Mouse (Mus musculus) stomach, embryonic 14.5 days (tissue): ENCODE results near the gene Cplx3. TPM values are rescaled to one million over a fixed set of nuclear protein-coding genes. Genes with fewer than 3 reads are reported as not detected.

Experiments
- ATAC-seq: fragments of 200-750 bp; cut with Nextera tagmentation; 2 replicates; pipeline ENCODE4 v1.8.0; 2017; ENCODE audit warnings: low read depth, moderate TSS enrichment; ENCODE audit not compliant: insufficient number of reproducible peaks, insufficient read depth, low FRiP score
- H3K27ac ChIP-seq: fragments of 300-500 bp; sonication (generic); 2 replicates; pipeline ENCODE4 v1.5.1; 2014; ENCODE audit warnings: mild to moderate bottlenecking, low read length, moderate library complexity, mixed read lengths
- H3K27me3 ChIP-seq: fragments of 300-500 bp; sonication (generic); 2 replicates; pipeline ENCODE4 v1.6.1; 2014; ENCODE audit warnings: low read length, control low read depth, mixed read lengths; ENCODE audit not compliant: control insufficient read depth, insufficient read depth
- H3K36me3 ChIP-seq: fragments of 300-500 bp; sonication (generic); 2 replicates; pipeline ENCODE4 v1.6.1; 2014; ENCODE audit warnings: mild to moderate bottlenecking, control low read depth, low read length, moderate library complexity, mixed read lengths; ENCODE audit not compliant: control insufficient read depth, insufficient read depth
- H3K4me1 ChIP-seq: fragments of 300-500 bp; sonication (generic); 2 replicates; pipeline ENCODE4 v1.6.1; 2014; ENCODE audit warnings: low read length, control low read depth, mixed read lengths; ENCODE audit not compliant: control insufficient read depth, insufficient read depth
- H3K4me2 ChIP-seq: fragments of 300-500 bp; sonication (generic); replicated peaks from 2 replicates; pipeline ENCODE4 v1.6.1; 2014; ENCODE audit warnings: low read depth, low read length, control low read depth
- H3K4me3 ChIP-seq: fragments of 300-500 bp; sonication (generic); 2 replicates; pipeline ENCODE4 v1.5.1; 2014; ENCODE audit warnings: low read depth, low read length, control low read depth
- H3K9ac ChIP-seq: fragments of 300-500 bp; sonication (generic); replicated peaks from 2 replicates; pipeline ENCODE4 v1.6.1; 2014; ENCODE audit warnings: low read depth, mild to moderate bottlenecking, control low read depth, low read length, moderate library complexity, mixed read lengths
- H3K9me3 ChIP-seq: fragments of 300-500 bp; sonication (generic); 2 replicates; pipeline ENCODE4 v1.6.1; 2016; ENCODE audit warnings: low read depth, low read length, control low read depth; ENCODE audit not compliant: control insufficient read depth
- WGBS: fragments of 180-500 bp; shearing (Covaris S2); extraction: QIAGEN DNeasy Blood & Tissue Kit; methylation state at CpG from one replicate; pipeline ENCODE4 v1.1.7; 2014; 5-methylcytosine and 5-hydroxymethylcytosine counted together
- polyA plus RNA-seq: library from polyadenylated mRNA; unstranded; fragments of >200 nt; fragmentation: Nextera tagmentation; extraction: Ambion mirVana; gene quantifications from 2 replicates; pipeline ENCODE4 v1.2.1, GENCODE M21; 2014

Gene Cplx3
- polyA plus RNA-seq, 1 experiment from 2014 or later: not detected

DNA sequence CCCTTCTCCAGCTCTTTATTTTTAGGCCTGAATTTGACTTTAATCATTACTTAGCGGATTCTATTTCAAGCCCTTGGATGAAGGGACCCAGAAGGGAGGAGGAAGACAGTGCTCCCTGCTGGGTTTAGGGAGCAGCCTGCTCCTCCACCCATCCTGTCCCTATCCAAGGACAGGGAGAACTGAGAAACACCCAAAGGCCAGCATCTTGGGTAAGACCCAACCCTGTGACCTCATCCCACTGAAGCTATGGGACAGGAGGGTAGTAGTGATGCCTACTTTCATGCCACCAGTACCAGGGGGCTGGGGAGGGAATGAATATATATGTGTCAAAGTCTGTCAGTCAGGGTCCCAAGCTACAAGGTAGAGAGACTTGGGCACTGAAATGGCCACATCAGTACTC, 34.9 kb upstream of the Cplx3 start:
- no peaks in the 10 kb centered on the region for H3K36me3 ChIP-seq
- peak overlapping the region; percentile 87 for H3K27ac ChIP-seq
- no peaks in the 10 kb centered on the region for H3K27me3 ChIP-seq
- no peak for ATAC-seq
- peak overlapping the region; percentile 2; the same call in 1 of the 2 replicates for H3K9ac ChIP-seq
- H3K9me3 ChIP-seq: no peaks in the 10 kb centered on the region
- H3K4me2 ChIP-seq: peak overlapping the region; percentile 41; the same call in 1 of the 2 replicates
- H3K4me3 ChIP-seq: no peak overlapping the region
- 94% methylated on average over 1 of the region's 1 CpGs for WGBS
- H3K4me1 ChIP-seq: peaks cover 74% of the 10 kb centered on the region

DNA sequence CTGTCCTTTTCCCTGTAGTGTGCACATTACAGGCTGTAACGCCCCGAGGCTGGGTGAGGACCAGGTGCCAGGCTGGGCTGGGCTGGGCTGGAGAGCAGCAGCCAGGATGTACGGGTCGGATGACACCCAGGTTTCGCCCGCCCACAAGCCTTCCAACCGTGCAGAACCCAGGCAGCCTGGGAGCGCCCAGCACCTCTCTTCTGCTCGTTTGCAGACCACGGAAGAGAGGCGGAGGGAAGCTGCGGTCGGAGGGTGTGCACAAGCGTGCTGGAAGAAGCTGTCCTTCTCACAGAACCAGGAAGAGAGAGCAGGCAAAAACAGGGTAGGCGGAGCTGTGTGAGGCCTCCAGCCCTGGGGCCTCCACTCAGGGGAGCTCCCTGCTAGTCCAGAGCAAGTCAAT, 34.3 kb upstream of the Cplx3 start:
- no peaks in the 10 kb centered on the region for H3K36me3 ChIP-seq
- H3K9me3 ChIP-seq: no peaks in the 10 kb centered on the region
- WGBS: 10% methylated on average over 15 of the region's 15 CpGs
- H3K4me1 ChIP-seq: peaks cover 74% of the 10 kb centered on the region
- H3K27ac ChIP-seq: peak overlapping the region; percentile 87
- H3K9ac ChIP-seq: peak overlapping the region; percentile 28; the same call in 1 of the 2 replicates
- peak; percentile 66 for ATAC-seq
- H3K27me3 ChIP-seq: no peaks in the 10 kb centered on the region
- H3K4me3 ChIP-seq: peak overlapping the region; percentile 19; the same call in 1 of the 2 replicates
- peak overlapping the region; percentile 41 for H3K4me2 ChIP-seq

DNA sequence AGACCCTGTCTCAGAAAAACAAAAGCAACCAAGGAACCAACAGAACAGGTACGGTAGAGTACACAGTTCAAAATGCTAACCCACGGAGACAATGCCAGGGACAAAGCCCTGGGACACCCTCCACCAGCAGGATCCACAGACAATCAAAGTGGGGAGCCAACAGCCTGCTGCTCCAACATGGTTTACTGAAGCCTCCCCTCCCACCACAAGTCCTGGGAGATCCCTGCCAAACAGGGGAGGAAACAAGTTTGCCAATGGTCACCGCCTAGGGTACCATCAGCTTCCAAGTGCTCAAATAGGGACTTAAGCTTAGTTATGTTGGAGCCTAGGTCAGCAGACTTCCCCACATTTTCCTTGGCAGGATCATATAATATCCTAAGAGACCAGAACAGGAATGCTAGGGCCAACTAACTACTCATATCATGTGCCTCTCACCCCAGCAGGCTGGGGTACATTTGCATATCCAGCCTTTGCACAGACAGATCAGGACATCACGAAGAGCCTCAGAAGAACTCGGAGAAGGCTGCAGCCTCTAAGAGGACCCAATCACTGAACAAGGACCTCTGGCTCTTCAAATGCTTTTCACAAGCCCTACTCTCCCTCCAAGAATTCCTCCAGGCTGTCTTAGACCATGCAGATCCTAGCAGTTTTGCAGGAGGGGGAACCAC, 33.7 kb upstream of the Cplx3 start:
- 60% methylated on average over 5 of the region's 5 CpGs for WGBS
- Histone ChIP-seq H3K27me3 (no peaks in the 10 kb centered on the region), H3K36me3 (no peaks in the 10 kb centered on the region), H3K4me3 (peak overlapping the region; percentile 19; the same call in 1 of the 2 replicates), H3K9ac (peak overlapping the region; percentile 28; the same call in 1 of the 2 replicates), H3K27ac (peak overlapping the region; percentile 87; the same call in 1 of the 2 replicates), H3K9me3 (no peaks in the 10 kb centered on the region), H3K4me2 (peak overlapping the region; percentile 41), H3K4me1 (peaks cover 74% of the 10 kb centered on the region)
- no peak for ATAC-seq

- no peaks in the 10 kb centered on the region for H3K27me3 ChIP-seq
- H3K9me3 ChIP-seq: no peaks in the 10 kb centered on the region
- WGBS: 35% methylated on average over 8 of the region's 8 CpGs
- peak overlapping the region; percentile 41 for H3K4me2 ChIP-seq
- peak overlapping the region; percentile 87 for H3K27ac ChIP-seq
- H3K4me3 ChIP-seq: no peak overlapping the region
- peak overlapping the region; percentile 28; the same call in 1 of the 2 replicates for H3K9ac ChIP-seq
- peak; percentile 75 for ATAC-seq
- H3K4me1 ChIP-seq: peaks cover 68% of the 10 kb centered on the region
- H3K36me3 ChIP-seq: no peaks in the 10 kb centered on the region
Measured at GRCm38 (mm10) chr9:57638651-57639459, 32.8 kb upstream of the Cplx3 start.

DNA sequence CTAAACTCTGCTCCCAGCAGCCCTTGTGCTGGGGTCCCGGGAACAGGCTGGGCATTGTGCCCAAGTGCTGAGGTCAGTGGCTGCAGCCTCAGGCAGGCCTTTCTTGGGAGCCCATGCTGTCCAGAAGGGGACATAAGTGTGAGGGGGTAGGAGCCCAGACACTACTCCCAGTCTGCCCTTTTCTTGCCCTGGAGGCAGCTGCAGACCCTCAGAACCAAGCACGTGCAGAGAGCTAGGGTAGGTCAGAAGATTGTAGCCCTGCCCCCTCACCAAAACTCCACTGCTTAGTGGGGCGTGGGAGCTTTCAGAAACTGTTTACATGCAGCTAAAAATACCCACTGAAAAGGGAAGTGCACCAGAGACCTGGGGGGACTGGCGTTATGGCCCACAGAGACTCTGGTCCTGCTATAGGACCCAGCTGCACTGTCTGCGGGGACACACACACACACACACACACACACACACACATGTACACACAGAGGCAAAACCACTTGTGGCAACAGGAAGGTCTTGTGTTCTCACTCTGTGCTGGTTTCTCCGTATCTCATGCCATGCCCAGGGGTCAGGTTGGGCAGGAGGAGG, 31.8 kb upstream of the Cplx3 start:
- peak overlapping the region; percentile 41; the same call in 1 of the 2 replicates for H3K4me2 ChIP-seq
- ATAC-seq: peak; percentile 59; the same call in 1 of the 2 replicates
- peak overlapping the region; percentile 87 for H3K27ac ChIP-seq
- no peaks in the 10 kb centered on the region for H3K27me3 ChIP-seq
- 8% methylated on average over 6 of the region's 6 CpGs for WGBS
- H3K9me3 ChIP-seq: no peaks in the 10 kb centered on the region
- H3K4me1 ChIP-seq: peaks cover 58% of the 10 kb centered on the region
- no peak overlapping the region for H3K4me3 ChIP-seq
- no peaks in the 10 kb centered on the region; the same call in 1 of the 2 replicates for H3K36me3 ChIP-seq
- no peak overlapping the region for H3K9ac ChIP-seq

GRCm38 (mm10) chr9:57637272-57637671, 31.2 kb upstream of the Cplx3 start:
- H3K4me2 ChIP-seq: peak overlapping the region; percentile 41; the same call in 1 of the 2 replicates
- peaks cover 52% of the 10 kb centered on the region for H3K4me1 ChIP-seq
- H3K36me3 ChIP-seq: no peaks in the 10 kb centered on the region; the same call in 1 of the 2 replicates
- 0 out of 2 replicates have a peak, but pooled peaks have one; percentile 3 for ATAC-seq
- H3K27me3 ChIP-seq: no peaks in the 10 kb centered on the region
- peak overlapping the region; percentile 87 for H3K27ac ChIP-seq
- WGBS: 66% methylated on average over 3 of the region's 3 CpGs
- no peak overlapping the region for H3K4me3 ChIP-seq
- H3K9me3 ChIP-seq: no peaks in the 10 kb centered on the region
- H3K9ac ChIP-seq: no peak overlapping the region

- 34% methylated on average over 4 of the region's 4 CpGs for WGBS
- H3K4me3 ChIP-seq: no peak overlapping the region
- peaks cover 19% of the 10 kb centered on the region for H3K36me3 ChIP-seq
- no peak overlapping the region for H3K27ac ChIP-seq
- H3K9ac ChIP-seq: no peak overlapping the region
- no peak for ATAC-seq
- H3K9me3 ChIP-seq: no peaks in the 10 kb centered on the region
- H3K27me3 ChIP-seq: no peaks in the 10 kb centered on the region
- peaks cover 16% of the 10 kb centered on the region for H3K4me1 ChIP-seq
- no peak overlapping the region for H3K4me2 ChIP-seq
Measured at GRCm38 (mm10) chr9:57633481-57634024, 27.5 kb upstream of the Cplx3 start.
